Mouse (Mus musculus) retina, adult 2 months (tissue): ENCODE data around the gene Prrc2a.

Source experiments
- DNase-seq: peaks from one replicate; pipeline ENCODE4 v3.0.0-alpha.2; 2012; ENCODE audit warnings: low read depth, low spot score

Prrc2a gene

DNA sequence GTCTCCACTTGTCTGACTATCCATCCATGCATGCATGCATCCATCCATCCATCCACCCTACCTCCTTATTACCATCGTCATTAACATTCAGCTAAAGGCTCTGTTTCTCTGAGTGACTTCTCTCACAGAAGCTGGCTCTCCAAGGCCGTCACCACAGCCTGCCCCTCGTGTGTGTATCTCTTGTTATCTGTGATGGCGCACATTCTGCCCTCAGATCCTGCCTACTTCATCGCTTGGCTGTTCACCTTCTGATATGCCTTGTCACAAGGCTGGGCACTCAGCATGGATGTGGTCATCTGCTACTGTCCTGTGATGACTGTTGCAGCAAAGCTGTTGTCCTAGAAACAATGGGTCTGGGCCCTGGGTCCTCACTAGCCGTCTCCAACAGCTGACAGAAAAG, 59.9 kb downstream of the Prrc2a start:
- no peak for DNase-seq

DNA sequence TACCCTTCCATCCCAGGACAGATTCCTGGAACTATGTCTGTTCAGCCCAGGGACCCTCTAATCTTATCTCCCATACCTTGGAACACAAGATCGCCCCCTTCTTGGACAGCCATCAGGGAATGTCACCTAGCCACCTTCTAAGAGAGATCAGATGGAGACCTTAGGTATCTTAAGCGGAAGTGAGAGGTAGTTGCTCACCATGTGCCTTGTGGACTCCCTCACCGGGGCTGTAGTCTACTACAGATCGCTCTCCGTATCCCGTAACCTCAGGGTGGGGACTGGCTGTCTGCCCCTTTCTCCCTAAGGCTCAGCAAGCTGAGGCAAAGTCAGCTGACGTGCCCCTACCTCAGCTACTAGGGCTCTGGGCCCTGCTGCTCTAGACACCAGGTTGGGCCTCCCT, 60.6 kb downstream of the Prrc2a start:
- DNase-seq, result no peak

DNA sequence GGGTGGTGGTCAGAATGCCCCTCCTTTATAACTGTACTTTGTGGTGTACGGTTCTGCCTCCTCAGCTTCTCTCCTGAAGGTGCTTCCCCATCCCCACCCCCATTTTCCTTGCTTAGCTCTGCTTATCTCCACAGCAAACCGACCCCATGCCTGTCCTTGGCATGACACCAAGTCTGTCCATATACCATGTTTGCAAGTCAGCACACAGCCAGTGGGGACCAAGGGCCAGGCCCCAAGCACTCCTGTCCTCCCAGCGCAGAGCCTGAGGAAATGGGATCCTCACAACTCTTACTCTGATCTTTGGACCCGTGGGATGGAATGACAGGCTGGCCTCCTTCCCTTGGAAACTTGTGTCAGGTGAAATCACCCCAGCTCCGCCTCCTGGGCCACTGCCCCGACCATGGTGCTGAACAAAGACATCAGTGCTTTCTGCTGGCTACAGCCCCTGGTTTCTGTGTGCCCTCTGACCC, 61.4 kb downstream of the Prrc2a start:
- no peak for DNase-seq

DNA sequence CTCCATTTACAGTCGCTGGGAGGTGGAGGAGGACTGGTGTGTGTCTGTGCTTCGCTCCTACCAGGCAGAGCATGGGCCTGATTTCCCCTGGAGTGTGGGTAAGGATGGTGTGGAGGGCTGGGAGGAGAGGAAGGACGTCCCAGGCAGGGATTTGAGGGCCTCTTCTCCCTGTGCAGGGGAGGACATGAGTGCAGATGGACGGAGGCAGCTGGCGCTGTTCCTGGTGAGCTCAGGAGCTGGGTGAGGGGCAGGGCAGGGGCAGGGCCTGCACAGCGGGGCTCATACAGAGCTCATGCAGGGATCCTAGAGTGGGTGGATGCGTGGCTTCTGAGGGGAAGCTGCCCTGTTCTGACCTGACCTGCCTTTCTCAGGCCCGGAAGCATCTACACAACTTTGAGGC, 62.4 kb downstream of the Prrc2a start:
- no peak for DNase-seq

DNA sequence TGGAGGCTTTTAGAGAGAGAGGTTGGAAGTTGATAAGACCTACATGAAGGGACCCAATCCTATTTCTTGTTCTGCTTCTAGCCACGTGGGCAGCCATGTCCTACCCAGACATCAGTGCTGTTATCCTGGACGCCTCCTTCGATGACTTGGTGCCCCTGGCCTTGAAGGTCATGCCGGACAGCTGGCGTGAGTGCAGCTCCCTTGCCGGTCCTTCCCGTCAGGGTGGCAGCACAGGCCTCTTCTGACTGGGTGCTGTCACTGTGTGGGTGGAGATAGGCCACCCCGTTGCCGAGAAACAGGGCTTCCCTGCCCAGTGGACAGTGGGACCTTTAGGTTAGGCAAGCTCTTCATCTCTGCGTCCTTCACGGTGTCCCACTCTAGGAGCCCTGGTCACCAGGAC, 63.5 kb downstream of the Prrc2a start:
- DNase-seq, result no peak

DNA sequence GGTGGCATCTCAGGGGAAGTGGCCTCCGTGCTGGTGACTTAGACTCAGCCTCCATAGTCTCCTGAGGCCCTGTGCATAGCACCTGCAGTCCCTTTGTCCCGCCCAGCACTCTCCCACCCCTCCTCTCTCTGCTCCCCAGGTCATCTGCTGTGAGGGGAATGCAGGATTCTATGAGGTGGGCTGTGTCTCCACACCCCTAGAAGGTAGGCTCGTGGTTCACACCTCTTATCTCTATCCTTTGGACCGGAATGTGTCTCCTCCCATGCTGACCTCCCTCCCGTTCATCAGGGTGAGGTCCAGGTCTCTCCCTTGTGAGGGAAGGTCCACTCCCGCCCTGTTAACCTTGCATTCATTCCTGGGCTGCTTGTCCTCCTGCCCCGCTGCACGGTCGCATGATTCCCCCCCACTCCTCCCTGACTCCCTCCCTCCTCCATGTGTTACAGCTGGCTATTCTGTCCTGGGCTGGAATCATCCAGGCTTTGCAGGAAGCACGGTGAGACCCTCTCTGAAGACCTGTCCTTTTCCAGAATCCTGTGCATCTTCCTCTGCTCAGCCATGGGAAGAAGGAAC, 64.4 kb downstream of the Prrc2a start:
- no peak for DNase-seq
